Mouse (Mus musculus) midbrain, embryonic 15.5 days (tissue): Measurements from ENCODE around the gene Gm21983. TPM values are rescaled to one million over a fixed set of nuclear protein-coding genes. Genes with fewer than 3 reads are reported as not detected.

Experiments
- ATAC-seq: fragments of 200-750 bp; cut with Nextera tagmentation; replicated peaks from 2 replicates; pipeline ENCODE4 v1.8.0; 2017; ENCODE audit warnings: moderate TSS enrichment
- H3K27ac ChIP-seq: fragments of 300-500 bp; sonication (generic); 2 replicates; pipeline ENCODE4 v1.5.1; 2015; ENCODE audit warnings: mild to moderate bottlenecking, inconsistent platforms
- H3K27me3 ChIP-seq: fragments of 300-500 bp; sonication (generic); replicated peaks from 2 replicates; pipeline ENCODE4 v1.6.1; 2015; ENCODE audit warnings: inconsistent platforms
- H3K36me3 ChIP-seq: fragments of 300-500 bp; sonication (generic); replicated peaks from 2 replicates; pipeline ENCODE4 v1.6.1; 2015; ENCODE audit warnings: inconsistent platforms
- H3K4me1 ChIP-seq: fragments of 300-500 bp; sonication (generic); 2 replicates; pipeline ENCODE4 v1.6.1; 2015; ENCODE audit warnings: inconsistent platforms
- H3K4me2 ChIP-seq: fragments of 300-500 bp; sonication (generic); 2 replicates; pipeline ENCODE4 v1.6.1; 2015; ENCODE audit warnings: inconsistent platforms, mild to moderate bottlenecking, moderate library complexity
- H3K4me3 ChIP-seq: fragments of 300-500 bp; sonication (generic); 2 replicates; pipeline ENCODE4 v1.5.1; 2015; ENCODE audit warnings: mild to moderate bottlenecking, inconsistent platforms
- H3K9ac ChIP-seq: fragments of 300-500 bp; sonication (generic); 2 replicates; pipeline ENCODE4 v1.6.1; 2015; ENCODE audit warnings: mild to moderate bottlenecking, inconsistent platforms
- H3K9me3 ChIP-seq: fragments of 300-500 bp; sonication (generic); 2 replicates; pipeline ENCODE4 v1.6.1; 2016; ENCODE audit warnings: inconsistent platforms
- WGBS: fragments of 180-500 bp; shearing (Covaris S2); methylation state at CpG from one replicate; pipeline ENCODE4 v1.1.7; 2015; ENCODE audit warnings: mixed read lengths; 5-methylcytosine and 5-hydroxymethylcytosine counted together
- polyA plus RNA-seq: library from polyadenylated mRNA; unstranded; fragments of >200 nt; fragmentation: Nextera tagmentation; extraction: Ambion mirVana; gene quantifications from 2 replicates; pipeline ENCODE4 v1.2.1, GENCODE M21; 2015

The Gm21983 gene
- polyA plus RNA-seq, 1 experiment from 2014 or later, result 0.62 TPM

DNA sequence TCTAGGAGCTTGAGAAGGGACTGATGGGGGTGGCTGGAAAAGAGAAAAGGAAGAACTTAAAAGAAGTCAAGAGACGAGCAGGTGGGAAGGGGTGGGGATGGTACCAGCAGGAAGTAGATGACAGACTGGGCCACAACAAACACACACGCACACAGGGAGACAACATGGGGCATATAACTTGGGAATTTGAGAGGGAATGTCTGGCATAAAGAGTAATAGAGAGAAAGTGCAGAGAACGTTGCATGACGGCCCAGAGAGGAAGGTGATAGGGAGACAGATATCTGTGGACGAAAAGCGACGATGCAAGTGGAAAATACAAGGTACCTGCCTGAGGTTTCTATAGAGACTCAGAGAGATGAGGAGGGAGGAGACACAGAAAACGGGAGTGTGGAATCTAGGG, 15.2 kb downstream of the Gm21983 start:
- WGBS, result 1% methylated on average over 8 of the region's 8 CpGs
- no peaks in the 10 kb centered on the region for H3K9me3 ChIP-seq
- H3K4me3 ChIP-seq, result peak overlapping the region; percentile 85
- peak overlapping the region; percentile 90 for H3K9ac ChIP-seq
- peak; percentile 0; the same call in 1 of the 2 replicates for ATAC-seq
- no peaks in the 10 kb centered on the region for H3K27me3 ChIP-seq
- H3K36me3 ChIP-seq, result no peaks in the 10 kb centered on the region
- peaks cover 61% of the 10 kb centered on the region for H3K4me1 ChIP-seq
- H3K4me2 ChIP-seq, result peak overlapping the region; percentile 90
- peak overlapping the region; percentile 99 for H3K27ac ChIP-seq

DNA sequence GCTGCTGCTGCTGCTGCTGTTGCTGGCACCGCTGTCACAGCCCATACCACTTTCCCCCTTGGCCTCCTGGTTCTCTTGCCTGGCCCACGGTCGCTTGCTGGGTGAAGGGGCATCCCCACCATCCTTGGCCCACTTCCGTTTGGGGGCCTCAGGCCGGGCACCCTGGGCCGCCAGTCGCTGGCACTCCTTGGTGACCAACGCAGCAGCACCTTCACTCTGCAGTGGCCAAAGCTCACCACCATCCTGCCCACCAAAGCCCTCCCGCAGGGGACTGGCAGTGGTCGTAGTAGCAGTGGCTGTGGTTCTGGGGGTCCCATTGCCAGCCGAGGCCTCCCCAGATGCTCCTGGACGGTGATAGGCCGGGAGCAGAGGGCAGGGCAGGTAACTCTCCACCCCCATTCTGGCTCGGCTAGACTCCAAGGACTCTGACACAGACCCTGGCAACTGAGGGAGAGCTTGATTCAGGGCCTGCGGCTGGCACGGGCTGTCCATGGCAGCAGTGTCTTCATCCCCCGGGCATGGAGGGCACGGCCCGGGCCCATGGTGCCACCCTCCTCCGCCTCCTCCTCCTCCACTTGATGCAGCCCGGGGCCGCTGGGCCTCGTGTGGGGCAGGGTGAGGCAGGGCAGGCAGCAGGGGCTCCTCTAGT, 15.8 kb downstream of the Gm21983 start:
- H3K4me3 ChIP-seq, result peak overlapping the region; percentile 85
- ATAC-seq, result peak; percentile 18
- H3K9ac ChIP-seq, result peak overlapping the region; percentile 90
- H3K9me3 ChIP-seq, result no peaks in the 10 kb centered on the region
- H3K27me3 ChIP-seq, result no peaks in the 10 kb centered on the region
- no peaks in the 10 kb centered on the region for H3K36me3 ChIP-seq
- H3K27ac ChIP-seq, result peak overlapping the region; percentile 99
- peak overlapping the region; percentile 90 for H3K4me2 ChIP-seq
- WGBS, result 73% methylated on average over 23 of the region's 23 CpGs
- H3K4me1 ChIP-seq, result peaks cover 67% of the 10 kb centered on the region

DNA sequence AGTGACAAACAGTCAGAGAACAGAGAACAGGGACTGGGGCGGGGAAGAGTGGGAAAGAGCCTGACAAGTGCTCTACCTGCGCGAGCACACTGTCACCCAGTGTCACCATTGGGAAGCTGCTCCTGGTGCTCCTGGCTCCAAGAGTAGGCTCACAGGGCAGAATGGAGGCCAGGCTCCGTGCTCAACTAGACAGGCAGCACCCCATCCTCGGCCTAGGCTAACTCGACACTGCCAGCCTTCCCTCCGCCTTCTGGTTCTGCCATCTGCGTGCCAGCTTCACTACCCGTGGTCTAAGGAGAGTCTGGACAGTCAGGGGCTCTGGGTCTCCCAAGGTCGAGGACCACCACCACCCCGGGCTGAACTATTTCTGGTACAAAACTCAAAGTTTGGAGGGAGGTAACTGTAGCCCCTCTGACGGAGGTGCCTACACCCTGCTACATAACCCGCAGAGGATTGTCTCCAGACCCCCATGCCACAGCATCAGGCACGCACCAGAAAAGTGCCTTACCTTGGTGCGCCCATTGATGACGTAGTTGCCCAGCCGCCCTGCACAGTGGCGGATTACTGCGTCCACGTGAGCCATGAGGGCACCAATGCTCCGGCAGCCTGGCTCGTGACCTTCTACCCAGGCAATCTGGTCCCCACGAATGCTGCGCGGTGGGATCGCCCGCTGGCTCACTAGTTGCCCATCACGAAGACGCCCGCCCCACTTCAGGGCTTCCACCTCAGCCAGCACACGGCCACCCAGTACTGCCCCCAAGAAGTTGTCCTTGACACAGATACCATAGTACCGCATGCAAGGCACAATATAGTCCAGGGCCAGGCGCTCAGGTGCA, 16.6 kb downstream of the Gm21983 start:
- ATAC-seq, result no peak
- Histone ChIP-seq H3K27me3 (no peaks in the 10 kb centered on the region), H3K36me3 (no peaks in the 10 kb centered on the region), H3K4me3 (peak overlapping the region; percentile 85), H3K9ac (peak overlapping the region; percentile 29), H3K4me2 (peak overlapping the region; percentile 90), H3K9me3 (no peaks in the 10 kb centered on the region), H3K27ac (no peak overlapping the region), H3K4me1 (peaks cover 73% of the 10 kb centered on the region)
- WGBS, result 83% methylated on average over 33 of the region's 33 CpGs

DNA sequence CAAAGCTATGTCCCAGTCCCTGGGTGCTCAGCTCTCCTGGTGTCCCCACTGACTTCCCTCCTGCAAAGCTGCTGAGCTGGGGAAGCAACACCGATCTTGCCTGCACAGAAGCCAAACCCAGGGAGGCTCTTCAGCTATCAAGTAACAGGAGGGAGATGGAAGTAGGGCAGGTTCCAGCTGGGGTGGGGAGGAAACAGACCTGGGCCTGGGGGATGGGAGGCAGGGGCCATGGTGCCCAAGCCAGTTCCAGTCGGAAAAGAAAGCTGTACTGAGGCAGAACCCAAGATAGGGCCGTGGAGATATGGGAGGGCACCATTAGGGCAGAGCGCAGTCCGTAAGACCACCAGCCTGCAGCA, 17.5 kb downstream of the Gm21983 start:
- Histone ChIP-seq H3K4me1 (peaks cover 73% of the 10 kb centered on the region), H3K4me3 (peak overlapping the region; percentile 0; the same call in 1 of the 2 replicates), H3K4me2 (peak overlapping the region; percentile 90), H3K27ac (no peak overlapping the region), H3K9ac (peak overlapping the region; percentile 29; the same call in 1 of the 2 replicates), H3K9me3 (no peaks in the 10 kb centered on the region), H3K36me3 (peaks cover 7% of the 10 kb centered on the region), H3K27me3 (no peaks in the 10 kb centered on the region)
- 79% methylated on average over 5 of the region's 5 CpGs for WGBS
- ATAC-seq, result no peak

DNA sequence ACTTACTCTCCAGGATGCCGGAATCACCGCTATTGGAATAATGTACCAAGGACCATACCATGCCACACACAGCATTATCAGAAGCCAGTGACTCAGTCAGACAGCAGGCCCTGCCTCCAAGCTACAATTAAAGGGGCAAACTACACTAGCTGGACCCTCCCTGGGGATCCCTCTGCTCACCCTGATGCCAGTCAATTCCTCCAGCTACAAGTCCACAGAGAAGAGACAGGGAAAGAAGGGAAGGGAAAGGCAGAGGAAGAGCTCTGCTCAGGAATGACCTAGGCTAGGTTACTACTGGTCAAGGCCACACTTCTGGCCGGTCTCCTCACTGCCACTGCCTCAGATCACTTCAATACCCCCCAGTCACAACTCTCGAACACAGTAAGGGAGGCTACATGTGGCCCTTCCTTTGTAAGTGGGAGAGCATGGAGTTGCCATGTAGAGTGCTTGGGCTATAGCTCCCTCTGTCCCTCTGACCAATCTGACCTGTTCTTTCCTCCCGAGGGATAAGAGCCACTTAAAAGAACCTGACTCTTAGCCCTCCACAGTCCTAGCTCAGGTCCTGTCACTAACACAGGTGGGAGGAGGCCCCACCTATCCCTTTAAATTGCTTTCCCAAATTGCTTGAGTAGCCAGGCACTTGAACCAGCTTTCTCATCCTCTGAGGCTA, 18.0 kb downstream of the Gm21983 start:
- no peak overlapping the region for H3K27ac ChIP-seq
- 83% methylated on average over 5 of the region's 5 CpGs for WGBS
- H3K9ac ChIP-seq, result peak overlapping the region; percentile 29; the same call in 1 of the 2 replicates
- peak overlapping the region; percentile 90 for H3K4me2 ChIP-seq
- H3K4me1 ChIP-seq, result peaks cover 73% of the 10 kb centered on the region
- no peaks in the 10 kb centered on the region for H3K9me3 ChIP-seq
- no peaks in the 10 kb centered on the region for H3K27me3 ChIP-seq
- no peak for ATAC-seq
- peaks cover 9% of the 10 kb centered on the region for H3K36me3 ChIP-seq
- H3K4me3 ChIP-seq, result peak overlapping the region; percentile 0; the same call in 1 of the 2 replicates

DNA sequence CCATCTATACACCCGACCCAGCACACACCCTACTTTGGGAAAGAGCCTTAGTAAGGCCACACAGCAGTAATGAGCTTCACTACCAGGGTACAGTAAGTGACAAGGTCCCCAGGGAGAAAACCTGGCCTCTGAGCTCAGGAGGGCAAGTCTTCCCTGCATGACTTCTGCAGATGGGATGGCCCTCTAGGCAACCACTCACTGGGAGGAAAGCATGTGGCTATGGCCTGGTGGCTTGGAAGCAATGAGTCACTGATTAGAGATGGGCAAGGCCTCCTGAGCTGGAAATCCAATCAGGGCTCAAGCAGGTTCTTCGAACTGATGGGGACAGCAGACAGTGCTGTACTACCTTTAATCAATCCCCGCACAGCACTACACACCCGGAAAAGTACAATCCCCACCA, 19.1 kb downstream of the Gm21983 start:
- Histone ChIP-seq H3K9ac (no peak overlapping the region), H3K4me2 (no peak overlapping the region), H3K27ac (no peak overlapping the region), H3K4me3 (no peak overlapping the region), H3K27me3 (no peaks in the 10 kb centered on the region), H3K9me3 (no peaks in the 10 kb centered on the region), H3K4me1 (peaks cover 63% of the 10 kb centered on the region), H3K36me3 (peaks cover 9% of the 10 kb centered on the region)
- WGBS, result 88% methylated on average over 4 of the region's 4 CpGs
- ATAC-seq, result no peak

DNA sequence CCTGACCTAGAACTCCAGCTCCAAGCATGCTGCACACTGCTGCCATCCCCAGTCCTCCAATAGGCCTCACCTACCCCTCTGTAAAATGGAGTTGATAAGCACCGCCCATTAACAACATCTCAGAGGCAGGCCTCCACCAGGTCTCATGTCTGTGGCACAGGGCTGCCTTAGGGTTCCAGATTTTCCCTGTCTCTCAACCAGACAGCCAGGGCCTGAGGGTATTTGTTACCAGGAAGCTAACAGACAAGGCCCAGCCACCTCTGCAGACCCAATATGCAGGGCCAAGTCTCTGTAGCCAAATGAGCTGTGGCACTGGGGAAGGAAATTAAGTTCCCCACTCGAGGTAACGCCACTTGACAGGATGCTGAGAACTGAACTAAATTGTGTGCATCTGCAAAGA, 20.0 kb downstream of the Gm21983 start:
- Histone ChIP-seq H3K27me3 (no peaks in the 10 kb centered on the region), H3K4me1 (peaks cover 63% of the 10 kb centered on the region), H3K4me2 (no peak overlapping the region), H3K36me3 (peaks cover 9% of the 10 kb centered on the region), H3K9me3 (no peaks in the 10 kb centered on the region), H3K9ac (no peak overlapping the region), H3K4me3 (no peak overlapping the region), H3K27ac (no peak overlapping the region)
- no peak for ATAC-seq
- WGBS, result 85% methylated on average over 3 of the region's 3 CpGs

DNA sequence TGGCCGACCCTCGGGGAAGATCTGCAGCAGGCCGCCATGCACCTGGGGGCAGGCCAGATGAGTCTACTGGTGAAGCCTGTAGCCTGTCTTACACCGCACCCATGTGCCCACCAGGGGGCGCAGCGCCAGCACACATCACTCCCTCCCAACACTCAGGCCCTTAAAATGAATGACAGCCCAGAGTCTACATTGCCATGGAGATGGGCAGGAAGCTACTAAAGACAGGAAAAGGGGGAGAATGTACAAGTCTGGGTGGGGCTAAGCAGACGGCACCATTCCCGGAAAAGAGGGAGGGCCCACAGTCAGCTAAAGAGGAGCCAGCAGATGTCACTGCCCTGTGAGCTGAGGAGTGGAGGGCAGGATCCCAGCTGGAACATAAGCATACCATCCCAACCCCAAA, 21.0 kb downstream of the Gm21983 start:
- Histone ChIP-seq H3K4me2 (peak overlapping the region; percentile 4; the same call in 1 of the 2 replicates), H3K27me3 (no peaks in the 10 kb centered on the region), H3K4me3 (no peak overlapping the region), H3K9ac (no peak overlapping the region), H3K27ac (peak overlapping the region; percentile 49; the same call in 1 of the 2 replicates), H3K36me3 (peaks cover 9% of the 10 kb centered on the region), H3K4me1 (peaks cover 54% of the 10 kb centered on the region), H3K9me3 (no peaks in the 10 kb centered on the region)
- 13% methylated on average over 8 of the region's 8 CpGs for WGBS
- peak; percentile 86 for ATAC-seq

DNA sequence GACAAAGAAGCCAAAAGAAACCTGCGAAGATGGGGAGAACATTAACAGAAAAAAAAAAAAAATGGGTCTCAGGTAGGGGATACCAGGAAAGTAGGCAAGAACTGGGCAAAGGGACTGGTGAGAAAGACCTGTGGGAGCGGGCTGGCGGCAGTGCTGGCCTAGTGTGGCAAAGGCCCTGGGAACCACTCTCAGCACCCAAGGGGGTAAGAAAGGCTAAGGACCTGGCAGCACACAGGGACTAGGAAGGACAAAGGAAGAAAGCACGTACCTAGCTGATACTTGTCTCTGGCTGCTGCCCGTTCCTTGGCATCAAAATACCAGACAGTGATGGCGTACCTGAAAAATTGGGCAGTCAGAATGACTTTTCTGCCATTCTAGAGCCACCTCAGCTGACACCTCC, 21.6 kb downstream of the Gm21983 start:
- Histone ChIP-seq H3K9me3 (no peaks in the 10 kb centered on the region), H3K4me3 (no peak overlapping the region), H3K27ac (no peak overlapping the region), H3K4me2 (no peak overlapping the region), H3K4me1 (peaks cover 47% of the 10 kb centered on the region), H3K27me3 (no peaks in the 10 kb centered on the region), H3K9ac (no peak overlapping the region), H3K36me3 (peaks cover 9% of the 10 kb centered on the region)
- 94% methylated on average over 6 of the region's 6 CpGs for WGBS
- no peak for ATAC-seq

DNA sequence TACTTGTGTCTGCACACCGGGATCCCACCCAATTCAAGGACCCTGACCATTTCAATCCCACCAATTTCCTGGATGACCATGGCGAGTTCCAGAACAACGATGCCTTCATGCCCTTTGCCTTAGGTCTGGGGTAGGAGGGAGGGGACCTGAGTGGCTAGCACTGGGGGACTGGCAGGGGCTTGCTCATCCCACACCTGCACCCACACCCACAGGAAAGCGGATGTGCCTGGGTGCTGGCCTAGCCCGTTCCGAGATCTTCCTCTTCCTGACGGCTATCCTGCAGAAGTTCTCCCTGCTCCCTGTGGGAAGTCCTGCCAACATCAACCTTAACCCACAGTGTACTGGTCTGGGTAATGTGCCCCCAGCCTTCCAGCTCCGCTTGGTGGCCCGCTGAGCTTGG, 22.7 kb downstream of the Gm21983 start:
- no peak overlapping the region for H3K4me2 ChIP-seq
- peaks cover 37% of the 10 kb centered on the region for H3K4me1 ChIP-seq
- H3K4me3 ChIP-seq, result no peak overlapping the region
- no peak overlapping the region for H3K9ac ChIP-seq
- no peak for ATAC-seq
- no peaks in the 10 kb centered on the region for H3K27me3 ChIP-seq
- H3K36me3 ChIP-seq, result peaks cover 9% of the 10 kb centered on the region
- WGBS, result 95% methylated on average over 9 of the region's 9 CpGs
- no peak overlapping the region for H3K27ac ChIP-seq
- H3K9me3 ChIP-seq, result no peaks in the 10 kb centered on the region

DNA sequence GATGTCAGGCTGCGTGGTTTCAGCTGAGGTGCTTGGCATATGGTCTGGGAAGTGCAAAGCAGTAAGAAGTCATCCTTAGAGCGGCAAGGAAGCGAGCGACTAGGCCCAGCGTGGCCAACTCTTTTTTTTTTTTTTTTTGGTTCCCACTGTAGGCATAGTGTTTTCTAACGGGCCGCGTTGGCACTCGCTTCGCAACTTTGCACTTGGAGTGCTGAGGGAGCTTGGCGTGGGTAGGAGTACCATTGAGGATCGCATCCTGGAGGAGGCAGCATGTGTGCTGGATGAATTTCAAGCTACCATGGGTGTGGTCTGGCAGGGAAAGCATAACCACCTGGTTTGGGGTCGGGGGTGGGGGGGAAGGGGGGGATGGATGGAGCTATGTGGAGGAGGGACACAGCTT, 24.9 kb downstream of the Gm21983 start:
- ATAC-seq, result no peak
- Histone ChIP-seq H3K9me3 (no peaks in the 10 kb centered on the region), H3K27ac (no peak overlapping the region), H3K4me3 (no peak overlapping the region), H3K9ac (no peak overlapping the region), H3K4me2 (no peak overlapping the region), H3K27me3 (no peaks in the 10 kb centered on the region), H3K4me1 (peaks cover 15% of the 10 kb centered on the region), H3K36me3 (peaks cover 9% of the 10 kb centered on the region)
- 86% methylated on average over 13 of the region's 13 CpGs for WGBS

DNA sequence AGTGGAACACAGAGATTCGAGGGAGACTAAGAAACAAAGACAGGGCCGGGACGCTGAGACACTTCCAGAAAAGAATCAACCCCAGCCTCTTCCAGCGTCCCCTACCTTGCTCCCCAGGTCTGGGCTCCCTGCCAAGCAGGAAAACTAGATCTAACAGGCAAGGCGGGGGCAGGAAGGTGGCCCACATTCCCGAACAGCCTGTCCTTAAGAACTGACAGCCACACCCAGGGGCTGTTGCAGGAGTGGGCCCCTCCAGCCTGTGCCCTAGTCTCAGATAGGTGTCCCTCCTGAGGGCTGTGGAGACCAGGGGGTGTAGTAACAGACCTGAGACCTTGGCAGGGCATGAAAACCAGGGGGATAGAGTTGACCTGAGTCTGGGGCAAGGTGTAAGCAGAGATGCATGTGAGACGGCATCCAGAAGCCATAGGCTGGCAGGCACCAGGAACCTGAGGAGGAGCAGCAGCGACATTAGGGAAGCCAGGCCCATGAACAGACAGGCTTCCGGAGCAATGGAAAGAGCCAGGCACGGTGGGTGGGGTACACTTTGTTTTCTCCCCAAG, 27.6 kb downstream of the Gm21983 start, which contains the start of gene Cyp2t4:
TSS of gene Cyp2t4 (plus strand) at position 510 of the 560 bp plus-strand sequence.
- no peaks in the 10 kb centered on the region for H3K9me3 ChIP-seq
- peaks cover under 1% of the 10 kb centered on the region; the same call in 1 of the 2 replicates for H3K36me3 ChIP-seq
- H3K27me3 ChIP-seq, result no peaks in the 10 kb centered on the region
- WGBS, result 78% methylated on average over 10 of the region's 10 CpGs
- H3K4me3 ChIP-seq, result no peak within 1 kb of the TSS
- H3K4me2 ChIP-seq, result no peak within 1 kb of the TSS
- ATAC-seq, result 0 out of 2 replicates have a peak, but pooled peaks have one; percentile 22
- no peak within 1 kb of the TSS for H3K27ac ChIP-seq
- no peak within 1 kb of the TSS for H3K9ac ChIP-seq
- H3K4me1 ChIP-seq, result no peaks in the 10 kb centered on the region
